Mouse (Mus musculus) frontal cortex, postnatal 10 days (tissue): ENCODE results near the gene Ptx4.
"Not testable (repeated sequence)": the region's sequence is repeated elsewhere in the genome, so short reads cannot be mapped to it uniquely, and the experiment has no call there.

Source experiments
- DNase-seq, 2 experiments: peaks; one replicate each; pipeline ENCODE4 v3.0.0; 2022; ENCODE audit warnings: low spot score in 2 of 2, mixed read lengths in 1 of 2

Ptx4 gene

DNA sequence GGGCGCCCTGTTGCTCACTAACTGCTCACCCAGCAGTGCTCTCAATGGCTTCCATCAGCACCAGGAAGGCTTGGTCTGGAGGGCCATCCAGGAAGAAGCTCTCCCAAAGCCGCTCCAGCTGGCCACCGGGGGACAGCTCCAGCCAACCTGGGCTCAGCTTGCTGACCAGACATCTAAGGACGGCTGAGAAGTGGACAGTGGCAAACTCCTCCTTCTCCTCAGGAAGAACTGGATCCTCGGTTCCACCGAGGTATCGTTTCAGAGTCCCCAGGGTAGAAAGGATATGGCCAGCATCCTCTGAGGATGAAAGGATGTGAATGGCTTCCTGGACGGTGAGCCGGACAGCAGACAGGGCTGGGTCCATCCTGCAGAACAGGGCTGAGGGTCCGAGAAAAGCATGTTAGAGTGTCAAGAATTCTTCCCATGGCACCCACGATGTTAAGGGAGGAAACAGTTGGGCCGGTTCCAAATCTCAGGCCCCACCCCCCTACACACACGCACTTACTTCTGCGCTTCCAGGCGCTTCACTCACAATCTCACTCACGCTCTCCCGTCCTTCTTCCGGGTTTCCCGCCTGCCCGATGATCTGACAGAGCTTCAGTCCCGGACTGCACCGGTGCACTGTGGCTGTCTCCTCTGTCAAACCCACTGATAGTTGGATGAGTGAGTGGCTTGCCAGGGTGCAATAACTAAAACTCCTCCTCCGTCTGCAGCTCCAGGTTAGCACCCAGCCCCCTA, 5.5 kb upstream of the Ptx4 start:
- DNase-seq = no peak

DNA sequence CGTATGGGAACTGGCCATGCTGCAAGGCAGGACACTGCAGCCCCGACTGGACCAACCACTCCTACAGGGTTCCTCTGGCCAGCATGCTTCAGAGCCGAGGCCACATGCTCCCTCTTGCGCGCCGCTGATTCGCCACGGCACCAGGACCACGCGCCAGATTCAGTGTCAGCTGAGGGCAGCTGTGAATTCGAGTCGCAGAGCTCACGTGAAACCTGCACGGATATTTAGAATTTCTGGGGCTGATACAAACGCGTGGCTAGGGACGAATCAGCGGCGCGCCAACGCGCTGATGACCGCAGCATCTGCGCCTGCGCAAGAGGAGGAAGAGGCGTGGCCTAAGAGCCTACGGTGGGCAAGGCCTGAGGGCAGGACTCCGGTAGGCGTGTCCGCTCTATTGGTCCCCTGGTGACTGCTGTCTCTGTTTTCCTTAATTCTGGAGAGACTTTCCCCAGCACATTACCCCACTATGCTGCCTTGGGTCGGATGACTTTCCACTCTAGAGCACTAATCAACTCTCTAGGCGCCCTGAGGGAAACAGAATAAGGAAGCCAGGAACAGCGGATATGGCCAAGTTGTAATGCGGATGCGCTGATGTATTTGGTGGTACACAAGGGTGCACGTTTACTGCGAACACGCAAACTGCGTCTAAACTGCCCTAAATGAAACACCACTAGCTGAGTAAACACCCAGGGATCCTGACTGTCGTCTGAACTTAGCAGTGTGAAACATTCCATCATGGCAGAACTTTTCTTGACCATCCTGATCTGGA, 4.7 kb upstream of the Ptx4 start, which contains the start of gene Telo2:
Gene Telo2 (minus strand): TSS at position 304 of the 769 bp plus-strand sequence.
- DNase-seq = peak; percentile 85 to 91

DNA sequence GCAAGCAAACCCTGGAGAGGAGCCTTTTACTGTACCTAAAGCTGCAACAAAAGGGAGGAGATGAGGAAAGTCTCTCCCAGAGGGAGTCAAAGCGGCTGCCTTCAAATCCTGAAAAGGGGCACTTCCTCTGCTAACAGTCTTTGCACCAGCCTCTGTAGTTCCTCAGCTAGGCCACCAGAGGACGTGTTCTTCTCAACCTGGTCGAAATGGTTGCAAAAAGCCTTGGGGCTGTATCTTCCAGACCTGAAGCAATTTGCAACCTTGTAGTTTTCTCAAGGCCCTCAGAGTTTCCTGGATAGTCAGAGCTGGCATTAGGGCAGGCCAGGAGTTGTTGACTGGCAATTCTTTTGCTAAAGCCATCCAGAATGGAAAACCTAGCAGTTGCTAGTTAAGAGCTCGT, 3.3 kb upstream of the Ptx4 start:
- no peak for DNase-seq

DNA sequence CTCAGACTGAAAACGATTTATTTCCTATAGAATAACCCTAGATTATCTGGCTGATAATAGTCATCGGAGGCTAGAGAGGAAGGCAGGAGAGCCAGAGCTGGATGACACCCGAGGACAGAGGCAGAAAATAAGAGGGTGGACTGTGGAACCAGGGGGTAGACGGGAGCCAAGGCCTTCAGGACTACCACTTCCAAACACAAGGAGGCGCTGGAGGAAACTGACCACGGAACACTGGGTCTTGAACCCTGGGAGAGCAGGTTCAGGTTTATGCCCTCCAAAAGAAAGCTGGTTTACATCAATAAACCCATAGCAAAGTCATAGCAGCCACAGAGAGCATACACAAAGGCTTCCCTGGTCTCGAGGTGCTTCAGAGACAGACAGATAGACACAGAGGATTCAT, 3.4 kb downstream of the Ptx4 start:
- no peak for DNase-seq

DNA sequence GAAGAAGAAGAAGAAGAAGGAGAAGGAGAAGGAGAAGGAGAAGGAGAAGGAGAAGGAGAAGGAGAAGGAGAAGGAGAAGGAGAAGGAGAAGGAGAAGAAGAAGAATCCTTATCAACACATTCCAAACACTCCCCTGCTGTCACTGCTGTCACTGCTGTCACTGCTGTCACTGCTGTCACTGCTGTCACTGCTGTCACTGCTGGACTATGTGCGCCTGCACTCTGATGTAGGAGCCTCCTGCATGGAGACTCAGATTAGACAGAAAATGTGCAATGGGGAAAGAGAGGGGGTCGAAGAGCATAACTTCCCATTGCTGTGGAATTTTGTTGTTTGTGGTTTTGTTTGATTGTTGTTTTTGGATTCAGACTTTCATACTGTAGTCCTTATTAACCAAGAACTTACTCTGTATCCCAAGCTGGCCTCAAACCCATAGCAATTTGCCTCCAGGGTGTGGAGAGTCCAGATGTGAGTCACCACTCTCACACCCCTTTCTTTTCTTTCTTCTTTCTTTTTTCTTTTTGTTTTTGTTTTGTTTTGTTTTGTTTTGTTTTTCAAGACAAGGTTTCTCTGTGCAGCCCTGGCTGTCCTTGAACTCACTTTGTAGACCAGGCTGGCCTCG, 5.0 kb downstream of the Ptx4 start:
- not testable (repeated sequence) for DNase-seq

DNA sequence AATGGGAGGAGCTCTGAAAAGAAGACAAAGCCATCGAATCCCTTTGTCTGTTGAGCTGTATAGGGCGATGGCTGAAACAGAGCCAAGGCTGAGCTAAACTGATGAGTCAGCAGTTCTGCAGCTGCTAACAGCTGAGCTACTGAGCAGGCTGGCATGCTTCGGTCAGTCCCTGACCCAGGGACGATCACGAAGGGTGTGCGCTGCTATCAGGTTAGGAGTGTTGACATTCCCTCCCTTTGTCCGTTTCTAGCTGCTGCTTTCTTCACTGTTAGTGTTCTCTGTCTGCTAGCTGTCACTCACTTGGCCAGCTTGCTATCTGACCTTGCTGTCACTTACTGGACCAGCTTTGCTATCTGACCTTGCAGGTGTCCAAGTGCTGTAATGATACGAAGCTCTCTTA, 6.5 kb downstream of the Ptx4 start:
- no peak for DNase-seq

DNA sequence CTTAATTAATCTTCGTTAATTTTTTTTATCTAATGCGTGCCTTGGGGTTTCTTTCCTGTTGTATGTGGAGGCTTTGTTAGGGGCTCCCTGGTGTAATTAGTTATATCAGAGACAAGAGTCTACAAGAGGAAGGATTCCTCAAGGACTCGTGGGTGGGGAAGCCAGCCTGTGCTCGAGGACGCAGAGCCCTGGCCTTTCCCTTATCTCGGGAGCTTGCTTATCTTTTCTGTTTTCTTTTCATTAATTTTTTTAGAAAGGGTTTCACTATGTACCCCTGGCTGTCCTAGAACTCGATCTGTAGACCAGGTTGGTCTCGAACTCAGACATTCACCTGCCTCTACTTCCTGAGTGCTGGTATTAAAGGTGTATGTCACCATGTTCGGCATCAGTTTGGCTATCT, 7.1 kb downstream of the Ptx4 start:
- no peak for DNase-seq

DNA sequence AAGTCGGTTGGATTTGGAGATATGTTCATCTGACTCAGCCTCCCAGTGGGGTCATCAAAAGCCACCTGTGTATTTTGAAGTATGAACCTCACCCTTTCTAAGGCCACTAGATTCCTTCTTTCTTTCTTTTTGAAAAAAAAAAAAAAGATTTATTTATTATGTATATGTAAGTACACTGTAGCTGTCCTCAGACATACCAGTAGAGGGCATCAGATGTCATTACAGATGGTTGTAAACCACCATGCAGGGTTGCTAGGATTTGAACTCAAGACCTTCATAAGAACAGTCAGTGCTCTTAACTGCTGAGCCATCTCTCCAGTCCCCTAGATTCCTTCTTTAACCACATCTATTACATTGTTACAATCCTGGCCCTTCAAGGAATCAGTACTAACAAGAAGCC, 9.5 kb downstream of the Ptx4 start:
- DNase-seq = no peak

DNA sequence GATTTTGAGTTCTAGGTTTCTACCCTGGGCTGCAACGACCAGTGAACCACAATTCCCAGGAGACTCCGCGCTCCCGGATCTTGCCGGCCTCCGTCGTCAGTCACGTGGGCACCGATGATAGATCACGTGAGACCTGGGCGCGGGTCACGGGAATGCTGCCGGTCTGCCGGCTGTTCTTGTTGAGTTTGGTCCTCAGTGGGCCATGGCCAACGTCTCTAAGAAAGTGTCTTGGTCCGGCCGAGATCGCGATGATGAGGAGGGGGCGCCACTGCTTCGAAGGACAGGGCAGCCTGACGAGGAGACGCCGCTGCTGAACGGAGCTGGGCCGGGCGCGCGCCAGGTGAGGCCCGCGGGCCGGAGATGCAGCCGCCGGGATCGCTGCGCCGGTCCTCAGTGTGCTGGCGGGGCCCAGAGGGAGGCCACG, 12.7 kb downstream of the Ptx4 start, which contains the start of gene Clcn7:
Gene Clcn7 (plus strand): TSS at position 117 of the 424 bp plus-strand sequence.
- peak; percentile 87 to 93 for DNase-seq

DNA sequence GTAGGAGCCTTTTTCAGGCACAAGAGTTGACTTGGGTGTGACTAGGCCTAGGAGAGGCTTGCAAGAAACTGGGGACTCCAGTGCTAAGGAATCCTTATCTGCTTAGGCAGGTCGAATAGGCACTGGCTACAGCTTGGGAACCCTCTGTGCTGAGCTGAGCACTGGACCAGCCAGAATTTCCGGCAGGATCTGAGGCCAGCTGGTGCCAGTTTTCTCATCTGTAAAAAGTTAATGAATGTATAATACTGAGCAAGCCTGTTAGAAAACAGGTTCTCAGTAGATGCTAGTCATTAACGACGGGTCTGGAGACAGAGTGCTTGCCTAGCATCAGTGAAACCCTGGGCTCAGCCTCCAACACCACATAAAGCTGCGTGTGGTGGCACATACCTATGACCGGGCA, 15.1 kb downstream of the Ptx4 start:
- no peak for DNase-seq

DNA sequence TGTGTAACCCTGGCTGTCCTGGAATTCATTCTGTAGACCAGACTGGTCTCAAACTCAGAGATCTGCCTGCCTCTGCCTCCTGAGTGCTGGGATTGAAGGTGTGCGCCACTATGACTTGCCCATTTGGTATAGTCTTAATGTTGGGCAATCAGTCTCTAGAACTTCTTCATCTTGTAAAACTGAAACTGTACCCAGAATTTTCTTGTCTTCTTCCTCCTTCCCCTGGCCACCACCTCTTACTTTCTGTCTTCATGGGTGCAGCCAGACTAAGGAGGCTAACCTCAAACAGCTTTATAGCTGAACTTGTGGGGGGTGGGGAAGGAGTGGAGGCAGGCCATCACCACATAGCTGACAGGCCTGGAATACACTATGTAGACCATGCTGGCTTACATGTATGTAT, 18.2 kb downstream of the Ptx4 start:
- DNase-seq = no peak

DNA sequence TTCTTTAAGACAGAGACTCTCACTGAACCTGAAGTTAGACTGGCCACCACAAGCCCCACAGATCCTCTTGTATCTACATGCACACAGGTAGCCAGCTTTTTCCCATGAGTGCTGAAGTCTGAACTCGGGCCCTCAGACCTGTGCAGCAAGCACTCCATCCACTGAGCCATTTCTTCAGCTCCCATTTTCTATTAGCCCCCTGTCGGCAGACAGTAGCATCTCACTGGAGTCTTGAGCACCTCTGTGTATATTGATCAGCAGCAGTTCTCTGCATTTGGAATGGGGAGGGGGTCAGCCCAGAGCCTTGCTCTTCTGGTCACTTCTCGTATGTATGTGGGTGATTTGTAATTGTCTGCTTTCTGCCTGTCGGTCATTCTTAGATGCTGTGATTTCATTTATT, 19.4 kb downstream of the Ptx4 start:
- DNase-seq = no peak

DNA sequence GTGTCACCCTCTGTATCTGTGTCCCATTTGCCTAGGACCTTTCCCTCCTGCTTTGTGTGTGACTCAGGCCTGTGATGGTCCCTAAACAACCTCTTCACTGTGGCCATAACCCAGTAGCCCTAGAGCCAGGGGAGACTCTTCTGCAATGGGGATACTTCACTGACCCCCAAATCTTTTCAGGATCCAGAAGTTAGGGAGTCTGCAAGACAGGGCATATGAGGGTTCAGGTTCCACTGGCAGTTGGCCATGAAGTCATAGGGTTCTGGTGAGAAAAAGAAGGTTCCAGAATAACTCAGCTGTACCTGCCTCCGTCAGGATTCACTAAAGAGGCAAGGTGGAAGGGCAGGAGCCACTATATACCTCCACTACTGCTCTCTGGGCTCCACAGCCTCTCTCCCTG, 41.6 kb downstream of the Ptx4 start, which contains the start of gene Ccdc154:
Gene Ccdc154 (plus strand): TSS at position 301 of the 400 bp plus-strand sequence.
- DNase-seq = no peak

DNA sequence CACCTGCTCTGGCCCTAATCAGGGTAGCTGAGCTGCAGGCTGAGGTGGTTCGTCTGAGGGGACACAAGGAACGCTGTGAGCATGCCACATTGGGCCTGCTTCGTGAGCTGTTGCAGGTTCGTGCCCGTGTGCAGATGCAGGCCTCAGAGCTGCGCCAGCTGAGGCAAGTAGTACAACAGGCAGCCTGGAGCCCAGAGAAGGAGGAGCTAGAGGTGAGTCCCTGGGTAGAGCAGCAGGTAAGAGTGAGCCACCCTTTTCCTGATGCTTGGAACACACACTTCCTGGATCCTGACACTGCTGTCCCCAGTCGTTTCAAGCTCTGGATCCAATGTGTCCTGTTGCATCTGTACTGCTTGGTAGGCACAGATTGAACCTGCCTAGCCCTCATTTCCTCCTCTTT, 42.8 kb downstream of the Ptx4 start:
- DNase-seq = no peak

DNA sequence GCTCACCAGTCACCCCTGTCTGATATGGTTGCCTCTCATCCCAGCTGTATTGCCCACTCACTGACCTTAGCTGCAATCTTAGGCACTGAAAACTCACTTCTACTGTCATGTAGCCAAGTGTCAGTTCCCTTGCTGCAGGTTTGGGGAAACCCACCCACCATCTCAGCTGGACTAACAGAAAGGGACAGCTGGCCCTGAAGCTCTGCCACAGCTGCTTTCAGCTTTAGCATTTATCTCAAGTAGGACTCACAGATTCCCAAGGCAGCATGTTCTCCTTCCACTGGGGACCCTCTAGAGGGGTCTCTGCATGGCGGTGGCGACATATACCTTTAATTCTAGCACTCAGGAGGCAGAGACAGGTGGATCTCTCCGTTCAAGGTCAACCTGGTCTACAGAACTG, 44.2 kb downstream of the Ptx4 start:
- no peak for DNase-seq

DNA sequence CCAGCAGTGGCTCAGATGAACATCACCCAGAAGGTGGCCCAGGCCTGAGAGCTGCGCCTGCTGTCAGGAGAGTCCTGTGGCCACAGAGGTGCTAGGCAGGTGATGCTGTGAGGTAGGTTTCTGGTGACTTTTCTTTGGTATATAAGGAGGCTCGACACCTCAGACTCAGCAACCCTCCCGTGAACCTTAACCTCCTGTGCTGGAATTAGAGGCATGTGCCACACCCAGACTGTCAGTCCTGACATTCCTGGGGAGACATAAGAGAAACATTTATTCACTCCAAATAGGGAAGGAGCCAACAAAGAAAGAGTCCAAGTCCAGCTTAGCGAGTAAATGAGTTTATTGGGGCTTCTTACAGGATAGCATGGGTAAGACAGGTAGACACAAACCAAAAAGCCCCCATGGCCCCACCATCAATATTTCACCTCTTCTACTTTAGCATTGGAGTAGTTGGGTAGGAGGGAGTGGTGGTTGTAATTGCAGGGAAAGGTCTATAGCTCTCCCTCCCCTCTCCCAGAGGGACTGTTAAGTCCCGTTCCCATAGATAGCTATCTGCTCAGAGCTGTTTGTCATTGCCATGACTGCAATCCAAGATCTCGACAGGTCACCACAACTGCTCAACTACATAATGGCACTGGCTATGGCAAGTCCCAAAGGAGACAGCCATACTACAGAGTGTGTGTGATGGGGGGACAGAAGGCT, 45.6 kb downstream of the Ptx4 start:
- no peak for DNase-seq

DNA sequence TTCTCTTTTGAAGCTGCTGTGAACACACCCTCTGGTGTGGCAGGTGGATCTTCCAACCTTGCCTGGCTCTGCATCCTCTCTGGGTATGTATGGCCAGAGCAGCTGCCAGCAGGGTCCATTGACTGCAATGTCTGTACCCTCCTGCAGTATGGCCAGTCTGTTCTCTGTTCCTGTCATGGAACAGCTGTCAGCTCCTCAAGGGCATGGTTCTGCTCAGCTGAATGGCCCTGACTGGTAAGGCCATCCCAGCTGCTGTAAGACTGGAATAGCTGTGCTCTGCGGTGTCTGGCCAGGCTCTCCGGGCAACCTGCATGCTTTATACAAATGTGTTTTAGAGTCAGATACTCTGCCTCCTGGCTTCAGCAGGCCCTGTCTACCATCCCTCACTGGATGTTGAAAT, 49.1 kb downstream of the Ptx4 start:
- DNase-seq = no peak

DNA sequence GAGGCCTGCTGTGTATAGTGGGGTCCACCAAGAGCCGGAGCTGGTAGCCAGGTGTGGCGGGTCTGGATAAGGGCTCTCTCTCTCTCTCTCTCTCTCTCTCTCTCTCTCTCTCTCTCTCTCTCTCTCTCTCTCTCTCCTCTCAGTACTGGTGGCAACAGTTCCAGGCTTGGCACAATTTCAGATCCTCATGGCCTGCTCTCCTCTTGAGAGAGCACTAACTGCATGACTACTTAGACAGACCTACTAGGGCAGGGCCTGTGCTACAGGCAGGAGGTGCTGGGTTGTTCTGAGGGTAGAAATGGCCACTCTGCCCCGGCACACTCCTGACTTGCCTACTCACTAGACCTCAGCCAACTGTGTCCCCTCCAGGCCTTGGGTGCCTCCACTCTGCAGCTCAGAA, 52.0 kb downstream of the Ptx4 start:
- no peak for DNase-seq
